Mouse (Mus musculus): ENCODE data around the gene Tspoap1.

The Tspoap1 gene

DNA sequence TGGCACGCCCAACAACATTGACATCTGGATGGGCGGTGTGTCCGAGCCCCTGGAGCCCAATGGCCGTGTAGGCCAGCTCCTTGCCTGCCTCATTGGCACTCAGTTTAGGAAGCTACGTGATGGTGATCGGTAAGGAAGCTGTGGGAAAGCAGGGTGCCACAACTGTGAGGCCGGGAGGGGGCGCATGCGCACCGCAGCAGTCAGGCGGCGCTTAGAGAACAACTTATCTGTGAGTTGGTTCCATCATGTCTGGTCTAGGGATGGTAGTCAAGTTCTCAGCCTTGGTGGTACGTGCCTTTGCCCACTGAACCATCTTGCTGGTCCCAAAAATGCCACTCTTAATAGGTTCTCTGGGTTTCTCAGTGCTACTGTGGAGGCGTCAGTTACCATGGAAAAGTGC is 42.3 kb downstream of the Tspoap1 start:
- DNase-seq (ENCODE audit: extremely low read depth, insufficient read length, low spot score) = no peak

DNA sequence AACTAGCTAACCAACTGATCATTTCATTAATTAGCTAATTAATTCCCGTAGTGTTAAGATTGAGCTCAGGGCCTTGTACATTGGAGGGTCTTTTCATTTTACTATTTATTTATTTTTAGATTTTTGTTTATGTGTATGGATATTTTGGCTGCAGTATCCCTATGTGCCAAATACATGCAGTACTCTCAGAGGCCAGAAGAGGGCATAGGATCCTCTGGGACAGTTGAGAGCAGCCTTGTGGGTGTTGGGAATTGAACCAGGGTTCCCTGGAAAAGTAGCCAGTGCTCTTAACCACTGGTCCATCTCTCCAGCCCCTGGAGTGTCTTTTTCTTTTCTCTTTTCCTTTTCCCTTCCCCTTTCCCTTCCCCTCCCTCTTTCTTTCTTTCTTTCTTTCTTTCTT is 45.1 kb downstream of the Tspoap1 start:
- no peak for DNase-seq (ENCODE audit: extremely low read depth, insufficient read length, low spot score)

DNA sequence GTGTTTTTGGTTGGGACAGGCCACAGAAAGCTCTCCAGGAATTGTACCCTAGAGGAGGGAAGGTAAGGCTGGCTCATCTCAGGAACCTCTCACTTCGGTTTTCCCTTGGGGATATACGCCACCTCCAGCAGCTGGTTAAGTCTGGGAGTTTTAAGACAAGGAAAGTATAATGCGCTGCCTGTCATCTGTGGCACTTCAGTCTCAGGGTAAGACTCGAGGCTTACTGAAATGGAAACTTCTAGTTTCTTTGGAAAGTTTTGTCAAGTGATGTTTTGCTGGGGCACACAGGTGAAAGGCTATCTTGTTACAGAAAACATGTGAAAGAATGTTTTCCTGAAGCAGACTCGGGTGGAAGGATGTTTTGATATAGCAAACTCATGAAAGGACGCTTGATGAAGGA is 47.1 kb downstream of the Tspoap1 start:
- DNase-seq (ENCODE audit: extremely low read depth, insufficient read length, low spot score) = no peak

DNA sequence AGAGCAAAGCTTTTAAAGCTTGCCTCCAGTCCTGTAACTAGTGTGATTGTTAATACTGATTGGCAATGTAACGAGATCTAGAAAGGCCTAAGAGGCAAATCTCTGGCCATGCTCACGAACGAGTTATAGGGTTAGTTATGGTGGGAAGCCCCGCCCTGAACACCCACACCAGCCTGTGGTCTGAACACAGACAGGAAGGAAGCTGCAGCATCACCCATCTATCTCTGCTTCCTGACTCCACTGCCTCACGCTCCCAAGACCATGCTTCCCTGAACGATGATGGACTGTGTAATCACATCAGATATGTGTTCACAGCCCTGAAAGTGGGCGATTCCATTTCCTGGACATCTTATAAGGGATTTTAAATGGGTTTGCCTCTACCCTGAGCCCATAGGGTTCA is 47.9 kb downstream of the Tspoap1 start:
- no peak for DNase-seq (ENCODE audit: extremely low read depth, insufficient read length, low spot score)

DNA sequence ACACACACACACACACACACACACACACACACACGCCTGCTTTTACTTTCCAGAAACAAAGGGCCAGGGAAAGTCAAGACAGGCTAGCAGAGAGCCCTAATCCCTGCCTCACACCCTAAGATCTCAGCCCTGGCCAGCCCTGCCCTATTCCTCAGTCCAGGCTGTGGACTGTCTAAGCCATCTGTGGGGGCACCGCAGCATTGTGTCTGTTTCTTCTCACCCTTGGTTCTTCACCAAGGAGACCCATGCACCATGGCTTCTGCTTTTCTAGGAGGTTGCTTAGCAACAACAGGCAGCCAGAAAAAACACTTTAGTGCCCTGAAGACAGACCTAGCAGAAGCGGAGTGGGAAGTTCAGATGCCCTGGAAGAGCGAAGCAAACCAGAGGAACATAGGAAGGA is 51.1 kb downstream of the Tspoap1 start:
- DNase-seq (ENCODE audit: extremely low read depth, insufficient read length, low spot score) = no peak

DNA sequence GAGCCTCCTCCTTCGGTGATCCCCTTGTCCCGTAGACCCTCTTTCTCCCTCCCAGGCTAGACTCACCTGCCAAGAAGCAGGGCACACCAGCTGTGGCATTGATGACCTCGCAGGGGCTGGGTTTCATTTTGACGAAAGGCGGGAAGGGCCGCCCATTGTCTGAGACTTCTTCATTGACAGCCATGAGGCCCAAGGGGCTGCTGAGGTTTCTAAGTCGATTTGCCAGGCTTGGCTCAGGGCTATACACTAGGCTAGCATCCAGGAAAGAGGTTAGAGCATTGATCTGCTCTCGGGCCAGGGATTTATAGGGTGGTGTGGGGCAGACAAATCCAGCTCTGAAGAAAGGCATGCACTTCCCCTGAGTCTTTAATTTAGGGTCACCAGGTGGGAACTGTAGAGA is 54.5 kb downstream of the Tspoap1 start:
- DNase-seq (ENCODE audit: extremely low read depth, insufficient read length, low spot score) = no peak

DNA sequence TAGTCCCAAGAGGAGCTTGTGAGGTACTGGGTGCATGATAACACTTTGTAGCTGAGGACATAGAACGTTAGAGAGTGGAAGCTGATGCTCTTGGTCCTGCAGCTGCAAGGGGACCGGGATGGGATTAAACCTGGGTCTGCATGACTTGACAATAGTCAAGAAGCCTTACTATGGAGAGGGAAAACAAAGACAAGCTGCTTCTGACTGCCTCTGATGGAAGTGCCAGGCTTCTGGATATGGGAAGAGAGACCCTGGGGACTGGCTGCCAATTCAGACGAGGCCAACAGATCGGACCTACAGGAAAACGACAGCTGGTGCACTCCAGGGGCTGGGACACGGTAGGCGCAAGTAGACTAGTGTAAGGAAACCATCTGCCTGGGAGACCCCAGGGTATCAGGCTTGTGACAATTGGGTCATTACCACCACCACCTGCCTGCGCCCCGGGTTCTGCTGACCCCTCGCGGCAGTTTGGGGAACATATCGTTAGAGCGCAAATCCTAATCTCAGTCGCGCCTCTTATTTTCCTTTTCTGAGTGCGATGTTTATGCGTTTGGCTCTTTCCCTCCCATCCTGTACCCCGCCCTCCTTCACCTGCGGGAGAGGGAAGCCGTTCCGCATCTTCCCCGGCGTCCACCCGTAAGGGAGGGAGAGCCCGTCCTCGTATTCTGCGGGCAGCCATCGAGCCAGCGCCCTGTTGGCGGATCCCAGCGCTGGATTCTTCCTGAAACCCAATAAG is 56.5 kb downstream of the Tspoap1 start:
- no peak for DNase-seq (ENCODE audit: extremely low read depth, insufficient read length, low spot score)

DNA sequence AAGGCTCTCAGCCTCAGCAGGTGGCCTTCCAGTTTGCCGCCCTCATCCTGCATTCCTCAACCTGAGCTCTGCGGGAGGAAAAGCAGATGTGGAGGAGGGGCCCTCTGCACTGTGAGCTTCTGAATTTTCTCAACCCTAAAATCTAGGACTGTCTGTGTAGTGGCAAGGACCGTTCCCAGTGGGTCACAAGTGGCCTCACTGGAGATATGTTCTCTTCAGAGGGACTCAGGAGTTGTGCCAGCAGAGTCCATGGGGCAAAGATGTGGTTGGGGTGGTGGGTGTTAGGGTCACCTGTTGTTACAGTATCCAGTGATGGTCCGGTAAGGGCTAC is 57.1 kb downstream of the Tspoap1 start:
- no peak for DNase-seq (ENCODE audit: extremely low read depth, insufficient read length, low spot score)

DNA sequence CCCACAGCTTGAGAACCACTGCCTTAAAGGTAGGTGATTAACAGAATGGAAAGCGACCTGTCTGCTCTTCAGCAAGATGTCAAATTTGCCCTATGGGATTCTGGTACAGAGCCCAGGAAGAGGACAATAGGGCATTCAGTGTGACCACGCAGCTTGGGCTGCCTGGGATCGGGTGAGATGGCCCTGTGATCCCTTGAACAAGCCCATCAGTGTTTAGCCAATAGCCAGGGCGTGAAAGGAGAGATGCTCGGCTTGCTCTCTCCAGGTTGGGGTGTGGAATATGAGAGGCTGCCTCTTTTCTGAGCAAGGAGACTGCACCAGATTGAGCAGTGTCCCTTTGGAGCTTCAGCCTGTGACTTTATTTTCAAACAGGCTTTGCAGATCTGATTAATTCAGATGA is 61.2 kb downstream of the Tspoap1 start:
- no peak for DNase-seq (ENCODE audit: extremely low read depth, insufficient read length, low spot score)

DNA sequence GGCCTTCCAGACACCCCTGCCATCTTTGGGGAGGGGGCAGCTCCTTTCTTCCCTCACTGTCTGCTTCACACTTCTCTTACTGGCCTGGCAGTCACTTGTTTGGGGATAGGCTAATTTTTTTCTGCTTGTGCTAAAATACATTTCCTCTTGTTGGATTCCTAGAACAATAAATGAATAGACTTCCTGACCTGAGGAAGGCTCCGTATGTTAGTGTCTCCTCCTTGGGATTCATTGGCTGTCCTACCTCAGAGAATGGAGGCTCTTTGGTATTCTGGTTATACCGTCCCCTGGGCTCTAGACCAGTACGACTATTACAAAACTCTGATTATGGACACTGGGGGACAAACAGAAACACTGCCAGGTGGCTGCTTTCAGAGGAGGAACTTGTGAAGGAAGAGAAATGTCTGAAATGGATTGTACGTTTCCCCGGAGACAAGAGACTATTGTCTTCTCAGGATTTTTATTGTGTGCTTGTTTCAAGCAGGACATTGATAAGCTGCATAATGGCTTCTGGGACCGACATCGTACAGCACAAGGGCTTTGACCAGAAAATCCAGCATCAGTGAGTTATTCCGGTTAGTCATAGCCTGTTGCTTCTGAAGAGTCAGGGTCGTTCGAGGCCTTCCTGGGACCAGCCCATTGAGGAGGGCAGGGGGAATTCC is 68.0 kb downstream of the Tspoap1 start, which contains the start of gene Lpo:
TSS of gene Lpo (minus strand) at position 51 of the 662 bp plus-strand sequence.
- DNase-seq (ENCODE audit: extremely low read depth, insufficient read length, low spot score) = no peak
